Mouse (Mus musculus) cerebellum, adult 2 months (tissue): ENCODE measurements around the gene U2af2.

Experiments
- CTCF ChIP-seq: fragments of 200-500 bp; IDR thresholded peaks from 2 replicates; pipeline ENCODE4 v1.5.1; 2011; ENCODE audit warnings: low read depth, mild to moderate bottlenecking, control low read depth, low read length, moderate library complexity, borderline replicate concordance; ENCODE audit not compliant: insufficient read depth
- POLR2A ChIP-seq: fragments of 200-500 bp; IDR thresholded peaks from 2 replicates; pipeline ENCODE4 v1.6.1; 2011; ENCODE audit warnings: low read length, control low read depth, borderline replicate concordance; ENCODE audit not compliant: insufficient read depth

DNA sequence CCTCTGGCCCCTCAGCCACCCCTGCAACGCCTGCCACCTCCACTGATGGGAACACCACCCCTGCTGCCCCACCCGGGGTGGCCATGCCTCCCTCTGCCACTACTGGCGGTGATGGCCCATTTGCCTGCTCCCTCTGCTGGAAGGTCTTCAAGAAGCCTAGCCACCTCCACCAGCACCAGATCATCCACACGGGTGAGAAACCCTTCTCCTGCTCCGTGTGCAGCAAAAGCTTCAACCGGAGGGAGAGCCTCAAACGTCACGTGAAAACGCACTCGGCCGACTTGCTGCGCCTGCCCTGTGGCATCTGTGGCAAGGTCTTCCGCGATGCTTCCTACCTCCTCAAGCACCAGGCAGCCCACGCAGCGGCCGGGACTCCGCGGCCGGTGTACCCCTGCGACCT lies 32.0 kb upstream of the U2af2 start:
- TF ChIP-seq POLR2A (no peak), CTCF (no peak)
